13 mouse cellular contexts compared by ENCODE assay signal in the genomic region with DNA sequence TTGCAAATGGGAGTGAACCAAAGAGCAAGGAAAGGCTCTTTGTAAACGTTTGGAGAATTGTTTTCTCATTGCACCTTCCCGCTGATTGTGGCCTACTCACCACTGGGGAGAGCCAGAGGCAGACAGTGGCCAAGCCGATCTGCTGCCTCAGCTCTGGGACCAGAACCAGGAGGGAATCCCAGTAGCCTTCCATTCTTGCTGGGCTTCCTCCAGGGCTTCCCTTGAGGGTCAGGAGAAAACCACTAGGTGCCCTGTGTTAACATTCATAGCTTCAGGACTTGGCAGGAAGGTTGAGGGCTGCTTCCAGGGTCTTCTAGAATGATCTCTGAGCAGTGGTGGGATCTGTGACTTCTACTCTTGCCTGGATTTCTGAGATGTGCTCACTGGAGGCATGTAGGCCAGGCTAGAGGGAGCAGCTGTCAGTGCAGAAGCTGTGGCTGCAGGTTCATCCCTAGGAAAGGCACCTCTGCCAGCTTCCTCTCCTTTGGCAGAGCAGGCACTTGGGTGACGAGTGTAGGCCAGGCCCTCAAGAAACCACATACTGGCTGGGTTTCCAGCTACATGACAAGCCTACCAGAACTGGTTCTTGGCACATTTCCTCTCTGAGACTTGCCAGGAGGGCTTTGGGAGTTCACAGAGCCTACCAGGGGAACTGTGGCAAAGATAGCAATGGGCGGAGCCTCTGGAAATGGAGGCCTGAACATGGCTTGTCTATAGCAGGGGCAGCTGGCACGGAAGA.
DNase-seq lines count a peak whose midpoint lies in the region; TF ChIP-seq lines count a peak whose summit lies in the region.
"Had no signal": no experiment of that assay in that cellular context is flagged by ENCODE, and none has a peak within 500 bp of the region (broad histone marks: within the 10 kb centered on the region; RNA-seq: fewer than 3 reads in every experiment).

No protein-coding gene starts in this region.

- intact Hi-C loops in gastrocnemius, adult 2 months (cut with DNase I): no loop called here

- H3K4me3 ChIP-seq in gastrocnemius, adult 2 months: no peak overlapping the region

- peak overlapping the region; percentile 21; the same call in 1 of the 2 replicates for H3K27ac ChIP-seq in gastrocnemius, adult 2 months
- H3K27ac ChIP-seq: hindbrain, embryonic 15.5 days; liver, embryonic 14.5 days; stomach, embryonic 15.5 days had no signal

- DNase-seq in gastrocnemius, adult 2 months: peak; percentile 76
- no peak for DNase-seq in gastrocnemius, postnatal 4 days (ENCODE audit: low spot score in 2 of 2)
- DNase-seq in NIH3T3 (ENCODE audit: low read depth): peak; percentile 63
- peak; percentile 73 for DNase-seq in gastrocnemius, postnatal 25 days
- peak; percentile 62 for DNase-seq in lung, postnatal 10 days
- DNase-seq in layer of hippocampus, postnatal 25 days (ENCODE audit: extremely low spot score in 1 of 2, low spot score in 1 of 2): no peak
- DNase-seq in embryo, embryonic 10.5 days (ENCODE audit: low spot score): no peak
- DNase-seq in natural killer cell, adult 2 months (ENCODE audit: low spot score in 2 of 2): no peak
- DNase-seq: embryo, embryonic 11 days; retina, postnatal 1 day had no signal

- no peak for TF ChIP-seq CTCF in gastrocnemius, adult 2 months (IDR thresholded peaks at IDR 0.05)

Comparison
In these comparisons a context has a peak if more than half of its experiments do, and no peak if none do; other contexts are left out.
1. DNase-seq: peak in gastrocnemius, adult 2 months (single experiment), NIH3T3 (single experiment), gastrocnemius, postnatal 25 days (single experiment) and lung, postnatal 10 days (single experiment); none in gastrocnemius, postnatal 4 days (0 of 2), layer of hippocampus, postnatal 25 days (0 of 2), embryo, embryonic 10.5 days (single experiment) and natural killer cell, adult 2 months (0 of 2).